Mouse (Mus musculus) cerebellum, adult 2 months (tissue): Measurements from ENCODE around the gene Tcl1.

Experiments used
- CTCF ChIP-seq: fragments of 200-500 bp; IDR thresholded peaks from 2 replicates; pipeline ENCODE4 v1.5.1; 2011; ENCODE audit warnings: low read depth, mild to moderate bottlenecking, control low read depth, low read length, moderate library complexity, borderline replicate concordance; ENCODE audit not compliant: insufficient read depth
- POLR2A ChIP-seq: fragments of 200-500 bp; IDR thresholded peaks from 2 replicates; pipeline ENCODE4 v1.6.1; 2011; ENCODE audit warnings: low read length, control low read depth, borderline replicate concordance; ENCODE audit not compliant: insufficient read depth

DNA sequence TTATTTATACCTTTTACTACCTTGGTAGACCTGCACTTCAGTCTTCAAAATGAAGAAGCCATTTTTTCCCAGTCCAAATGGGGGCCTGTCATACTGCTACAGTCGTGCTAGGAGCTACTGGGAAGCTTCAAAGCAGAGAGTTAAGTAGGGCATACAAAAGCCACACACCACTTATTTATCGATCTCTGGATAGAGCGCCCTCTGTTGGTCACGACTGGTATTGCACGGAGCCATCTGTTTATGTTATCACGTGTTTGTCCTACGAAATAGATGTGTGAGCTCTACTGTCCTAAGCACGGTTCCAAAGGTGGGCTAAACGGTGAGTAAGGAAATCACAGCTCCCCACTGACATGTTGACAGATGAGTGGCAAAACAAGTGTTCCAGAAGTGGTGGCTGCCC is 36.2 kb upstream of the Tcl1 start:
- TF ChIP-seq POLR2A: no peak
- TF ChIP-seq CTCF: peak; percentile 70
